Mouse (Mus musculus): ENCODE measurements around the gene Atp6v1c2. TPM values are rescaled to one million over a fixed set of nuclear protein-coding genes. Genes with fewer than 3 reads are reported as not detected.

Atp6v1c2 gene
- polyA plus RNA-seq, 1 experiment from 2014 or later = 0.32 TPM

- Histone ChIP-seq H3K36me3 (peaks cover 39% of the 10 kb centered on the region), H3K4me3 (peak overlapping the region; percentile 97), H3K27ac (replicated peaks) (peak overlapping the region; percentile 87; the same call in 1 of the 2 replicates), H3K27me3 (no peaks in the 10 kb centered on the region), H3K9ac (peak overlapping the region; percentile 94), H3K4me1 (replicated peaks) (peaks cover 42% of the 10 kb centered on the region), H3K4me2 (peak overlapping the region; percentile 78), H3K9me3 (no peaks in the 10 kb centered on the region)
- WGBS = 4% methylated on average over 4 of the region's 4 CpGs
- ATAC-seq (ENCODE audit: low read depth) = no peak
Measured at GRCm38 (mm10) chr12:17267316-17267715, 61.8 kb downstream of the Atp6v1c2 start.

- peak; percentile 83 for ATAC-seq (ENCODE audit: low read depth)
- 2% methylated on average over 21 of the region's 21 CpGs for WGBS
- no peaks in the 10 kb centered on the region for H3K9me3 ChIP-seq
- H3K27ac ChIP-seq (replicated peaks) = peak overlapping the region; percentile 87
- peaks cover 32% of the 10 kb centered on the region for H3K36me3 ChIP-seq
- peak overlapping the region; percentile 78 for H3K4me2 ChIP-seq
- peaks cover 35% of the 10 kb centered on the region for H3K4me1 ChIP-seq (replicated peaks)
- peak overlapping the region; percentile 94 for H3K9ac ChIP-seq
- peak overlapping the region; percentile 97 for H3K4me3 ChIP-seq
- no peaks in the 10 kb centered on the region for H3K27me3 ChIP-seq
Measured at GRCm38 (mm10) chr12:17266673-17266990, 62.5 kb downstream of the Atp6v1c2 start.

GRCm38 (mm10) chr12:17265971-17266672 lies 63.0 kb downstream of the Atp6v1c2 start, which contains the start of gene Pdia6:
Pdia6 (plus strand) TSS chr12:17266545.
- peak within 1 kb of the TSS; percentile 97 for H3K4me3 ChIP-seq
- ATAC-seq (ENCODE audit: low read depth) = peak; percentile 99
- H3K27ac ChIP-seq (replicated peaks) = peak within 1 kb of the TSS; percentile 87
- H3K27me3 ChIP-seq = no peaks in the 10 kb centered on the region
- under 1% methylated on average over 46 of the region's 48 CpGs for WGBS
- H3K4me1 ChIP-seq (replicated peaks) = peaks cover 34% of the 10 kb centered on the region
- peak within 1 kb of the TSS; percentile 78 for H3K4me2 ChIP-seq
- H3K9me3 ChIP-seq = no peaks in the 10 kb centered on the region
- H3K36me3 ChIP-seq = peaks cover 27% of the 10 kb centered on the region
- peak within 1 kb of the TSS; percentile 94 for H3K9ac ChIP-seq

- ATAC-seq (ENCODE audit: low read depth) = no peak
- no peak overlapping the region for H3K27ac ChIP-seq (replicated peaks)
Measured at GRCm38 (mm10) chr12:17264826-17265225, 64.3 kb downstream of the Atp6v1c2 start.

GRCm38 (mm10) chr12:17263881-17264280 lies 65.3 kb downstream of the Atp6v1c2 start:
- Histone ChIP-seq H3K27ac (replicated peaks) (no peak overlapping the region), H3K27me3 (no peaks in the 10 kb centered on the region), H3K4me3 (no peak overlapping the region), H3K9me3 (no peaks in the 10 kb centered on the region), H3K4me1 (replicated peaks) (peaks cover 26% of the 10 kb centered on the region), H3K36me3 (peaks cover 8% of the 10 kb centered on the region; the same call in 1 of the 2 replicates), H3K9ac (no peak overlapping the region), H3K4me2 (no peak overlapping the region)
- WGBS = 82% methylated on average over 3 of the region's 3 CpGs
- no peak for ATAC-seq (ENCODE audit: low read depth)

More at GRCm38 (mm10) chr12:17264826-17265225, 64.3 kb downstream of the Atp6v1c2 start:
- Histone ChIP-seq H3K4me3 (no peak overlapping the region), H3K4me2 (no peak overlapping the region), H3K27me3 (no peaks in the 10 kb centered on the region), H3K9ac (no peak overlapping the region), H3K9me3 (no peaks in the 10 kb centered on the region), H3K36me3 (peaks cover 15% of the 10 kb centered on the region; the same call in 1 of the 2 replicates), H3K4me1 (replicated peaks) (peaks cover 34% of the 10 kb centered on the region)
- 95% methylated on average over 2 of the region's 2 CpGs for WGBS

GRCm38 (mm10) chr12:17261005-17261404 lies 68.2 kb downstream of the Atp6v1c2 start:
- Histone ChIP-seq H3K4me1 (replicated peaks) (peaks cover 6% of the 10 kb centered on the region; the same call in 1 of the 2 replicates), H3K4me2 (no peak overlapping the region), H3K9ac (no peak overlapping the region), H3K4me3 (no peak overlapping the region), H3K36me3 (no peaks in the 10 kb centered on the region), H3K9me3 (no peaks in the 10 kb centered on the region), H3K27ac (replicated peaks) (no peak overlapping the region), H3K27me3 (peaks cover 5% of the 10 kb centered on the region; the same call in 1 of the 2 replicates)
- ATAC-seq (ENCODE audit: low read depth) = no peak
- 92% methylated on average over 3 of the region's 3 CpGs for WGBS

- 88% methylated on average over 7 of the region's 7 CpGs for WGBS
- H3K27me3 ChIP-seq = peaks cover 22% of the 10 kb centered on the region
- H3K4me1 ChIP-seq (replicated peaks) = peaks cover 1% of the 10 kb centered on the region; the same call in 1 of the 2 replicates
- no peak overlapping the region for H3K27ac ChIP-seq (replicated peaks)
- H3K9ac ChIP-seq = no peak overlapping the region
- H3K4me2 ChIP-seq = no peak overlapping the region
- no peak for ATAC-seq (ENCODE audit: low read depth)
- no peaks in the 10 kb centered on the region for H3K9me3 ChIP-seq
- no peaks in the 10 kb centered on the region for H3K36me3 ChIP-seq
- H3K4me3 ChIP-seq = no peak overlapping the region
Measured at GRCm38 (mm10) chr12:17258431-17258830, 70.7 kb downstream of the Atp6v1c2 start.

- H3K27me3 ChIP-seq = peaks cover 26% of the 10 kb centered on the region
- 4% methylated on average over 9 of the region's 10 CpGs for WGBS
- ATAC-seq (ENCODE audit: low read depth) = peak; percentile 71
Measured at GRCm38 (mm10) chr12:17256905-17257304, 72.3 kb downstream of the Atp6v1c2 start.

GRCm38 (mm10) chr12:17255602-17256001 lies 73.6 kb downstream of the Atp6v1c2 start:
- Histone ChIP-seq H3K27me3 (peaks cover 26% of the 10 kb centered on the region), H3K4me3 (no peak overlapping the region), H3K4me2 (no peak overlapping the region), H3K36me3 (no peaks in the 10 kb centered on the region), H3K4me1 (replicated peaks) (peaks cover 5% of the 10 kb centered on the region), H3K9me3 (no peaks in the 10 kb centered on the region), H3K9ac (no peak overlapping the region), H3K27ac (replicated peaks) (no peak overlapping the region)
- ATAC-seq (ENCODE audit: low read depth) = no peak
- 83% methylated on average over 6 of the region's 6 CpGs for WGBS

More at GRCm38 (mm10) chr12:17256905-17257304, 72.3 kb downstream of the Atp6v1c2 start:
- H3K4me1 ChIP-seq (replicated peaks) = peaks cover 5% of the 10 kb centered on the region
- H3K4me2 ChIP-seq = no peak overlapping the region
- H3K27ac ChIP-seq (replicated peaks) = no peak overlapping the region
- no peak overlapping the region for H3K4me3 ChIP-seq
- no peaks in the 10 kb centered on the region for H3K9me3 ChIP-seq
- no peak overlapping the region for H3K9ac ChIP-seq
- no peaks in the 10 kb centered on the region for H3K36me3 ChIP-seq

- Histone ChIP-seq H3K9ac (0 out of 2 replicates have a peak overlapping the region, but pooled peaks have one; percentile 26), H3K9me3 (no peaks in the 10 kb centered on the region), H3K36me3 (no peaks in the 10 kb centered on the region), H3K27me3 (peaks cover 26% of the 10 kb centered on the region), H3K4me3 (peak overlapping the region; percentile 17), H3K27ac (replicated peaks) (no peak overlapping the region), H3K4me1 (replicated peaks) (peaks cover 5% of the 10 kb centered on the region), H3K4me2 (peak overlapping the region; percentile 50)
- 11% methylated on average over 9 of the region's 9 CpGs for WGBS
- ATAC-seq (ENCODE audit: low read depth) = peak; percentile 48; the same call in 1 of the 2 replicates
Measured at GRCm38 (mm10) chr12:17253069-17253468, 76.1 kb downstream of the Atp6v1c2 start.

GRCm38 (mm10) chr12:17250962-17251361 lies 78.2 kb downstream of the Atp6v1c2 start:
- H3K9me3 ChIP-seq = no peaks in the 10 kb centered on the region

GRCm38 (mm10) chr12:17242041-17242440 lies 87.1 kb downstream of the Atp6v1c2 start:
- no peak for ATAC-seq (ENCODE audit: low read depth)
- Histone ChIP-seq H3K27ac (replicated peaks) (no peak overlapping the region), H3K4me1 (replicated peaks) (0 out of 2 replicates have a peak, but pooled peaks cover 2% of the 10 kb centered on the region), H3K9me3 (no peaks in the 10 kb centered on the region), H3K4me2 (no peak overlapping the region), H3K36me3 (no peaks in the 10 kb centered on the region), H3K9ac (no peak overlapping the region), H3K4me3 (no peak overlapping the region), H3K27me3 (no peaks in the 10 kb centered on the region)

More at GRCm38 (mm10) chr12:17250962-17251361, 78.2 kb downstream of the Atp6v1c2 start:
- H3K36me3 ChIP-seq = no peaks in the 10 kb centered on the region
- no peak overlapping the region for H3K27ac ChIP-seq (replicated peaks)
- H3K4me1 ChIP-seq (replicated peaks) = peaks cover 5% of the 10 kb centered on the region
- H3K27me3 ChIP-seq = peaks cover 21% of the 10 kb centered on the region
- no peak for ATAC-seq (ENCODE audit: low read depth)
- H3K4me3 ChIP-seq = no peak overlapping the region
- WGBS = 66% methylated on average over 8 of the region's 8 CpGs
- no peak overlapping the region for H3K9ac ChIP-seq
- H3K4me2 ChIP-seq = no peak overlapping the region
